Mouse (Mus musculus) CH12.LX (cell line): Measurements from ENCODE around the gene 1700019A02Rik. TPM values are rescaled to one million over a fixed set of nuclear protein-coding genes. Genes with fewer than 3 reads are reported as not detected.

Experiments used
- DNase-seq: peaks from one replicate; pipeline ENCODE4 v3.0.0-alpha.2; 2013; ENCODE audit errors: extremely low read depth
- H3K27ac ChIP-seq: 2 replicates; pipeline ENCODE4 v1.5.1; 2012; ENCODE audit warnings: low read depth, mild to moderate bottlenecking, control low read depth, moderate library complexity; ENCODE audit not compliant: insufficient read depth
- H3K27me3 ChIP-seq: replicated peaks from 2 replicates; pipeline ENCODE3; 2012; ENCODE audit warnings: inconsistent platforms
- H3K36me3 ChIP-seq, 2 experiments: replicated peaks in 1 of 2; 2 replicates each; pipeline versions ENCODE3 to v1.6.1; 2012; ENCODE audit warnings: inconsistent platforms in 1 of 2, low read length in 1 of 2, mild to moderate bottlenecking in 1 of 2, mixed read lengths in 1 of 2, moderate library complexity in 1 of 2; ENCODE audit not compliant: control insufficient read depth in 1 of 2, insufficient read depth in 1 of 2
- H3K4me1 ChIP-seq, 2 experiments: 2 replicates each; pipeline ENCODE4 v1.6.1; 2012; ENCODE audit warnings: inconsistent platforms in 1 of 2, moderate library complexity in 1 of 2; ENCODE audit not compliant: insufficient read depth in 2 of 2, control insufficient read depth in 1 of 2
- H3K4me2 ChIP-seq: 2 replicates; pipeline ENCODE4 v1.6.1; 2012; ENCODE audit warnings: low read depth, mild to moderate bottlenecking, control low read depth; ENCODE audit not compliant: poor library complexity, insufficient read depth, severe bottlenecking
- H3K4me3 ChIP-seq, 3 experiments: fragments of 150-350 bp in 1 of 3; sonication (generic) in 1 of 3; replicated peaks in 1 of 3; 2 replicates each; pipeline versions ENCODE3 to v1.5.1; 2011 to 2012; ENCODE audit warnings: low read depth in 2 of 3, low read length in 2 of 3, mild to moderate bottlenecking in 2 of 3, moderate library complexity in 2 of 3, control low read depth in 1 of 3, improper control_type of control experiment in 1 of 3, inconsistent platforms in 1 of 3, mixed read lengths in 1 of 3; ENCODE audit not compliant: poor library complexity in 1 of 3
- H3K79me2 ChIP-seq: replicated peaks from 2 replicates; pipeline ENCODE4 v1.6.1; 2012; ENCODE audit warnings: mild to moderate bottlenecking, moderate library complexity; ENCODE audit not compliant: control insufficient read depth, poor library complexity, insufficient read depth, severe bottlenecking; ENCODE audit errors: extremely low read depth
- H3K9ac ChIP-seq: 2 replicates; pipeline ENCODE4 v1.6.1; 2012; ENCODE audit warnings: low read depth, mild to moderate bottlenecking, control low read depth, moderate library complexity; ENCODE audit not compliant: insufficient read depth
- H3K9me3 ChIP-seq: replicated peaks from 2 replicates; pipeline ENCODE3; 2012; ENCODE audit warnings: low read length, inconsistent platforms, mixed read lengths
- CHD1 ChIP-seq: IDR thresholded peaks from 2 replicates; pipeline ENCODE4 v1.6.1; 2012; ENCODE audit warnings: low read depth, low read length, improper control_type of control experiment, inconsistent platforms
- CHD2 ChIP-seq: IDR thresholded peaks from 2 replicates; pipeline ENCODE4 v1.6.1; 2011; ENCODE audit warnings: low read length, improper control_type of control experiment
- EP300 ChIP-seq: IDR thresholded peaks from 2 replicates; pipeline ENCODE4 v1.6.1; 2011; ENCODE audit warnings: low read length, improper control_type of control experiment
- GABPA ChIP-seq: IDR thresholded peaks from 2 replicates; pipeline ENCODE4 v1.6.1; 2012; ENCODE audit warnings: low read depth, low read length, improper control_type of control experiment, inconsistent platforms; ENCODE audit not compliant: insufficient replicate concordance
- HCFC1 ChIP-seq: IDR thresholded peaks from 2 replicates; pipeline ENCODE4 v1.6.1; 2012; ENCODE audit warnings: low read depth, mild to moderate bottlenecking, inconsistent platforms, low read length, improper control_type of control experiment
- IRF4 ChIP-seq: IDR thresholded peaks from 2 replicates; pipeline ENCODE4 v1.6.1; 2014; ENCODE audit warnings: low read depth, mild to moderate bottlenecking, inconsistent platforms, low read length, improper control_type of control experiment
- JUND ChIP-seq: conservative IDR thresholded peaks from 2 replicates; pipeline ENCODE4 v1.6.1; 2011; ENCODE audit warnings: low read depth, low read length, improper control_type of control experiment
- KAT2A ChIP-seq: IDR thresholded peaks from 2 replicates; pipeline ENCODE4 v1.6.1; 2012; ENCODE audit warnings: low read length, improper control_type of control experiment, inconsistent platforms; ENCODE audit not compliant: insufficient replicate concordance
- MAX ChIP-seq: IDR thresholded peaks from 2 replicates; pipeline ENCODE4 v1.6.1; 2011; ENCODE audit warnings: low read length, improper control_type of control experiment
- MXI1 ChIP-seq: IDR thresholded peaks from 2 replicates; pipeline ENCODE4 v1.6.1; 2011; ENCODE audit warnings: mild to moderate bottlenecking, low read depth, low read length, improper control_type of control experiment
- NELFE ChIP-seq: IDR thresholded peaks from 2 replicates; pipeline ENCODE4 v1.6.1; 2011; ENCODE audit warnings: low read depth, low read length, improper control_type of control experiment
- NRF1 ChIP-seq: IDR thresholded peaks from 2 replicates; pipeline ENCODE4 v1.6.1; 2014; ENCODE audit warnings: low read depth, mild to moderate bottlenecking, inconsistent platforms, low read length, improper control_type of control experiment, moderate library complexity
- PAX5 ChIP-seq: IDR thresholded peaks from 2 replicates; pipeline ENCODE4 v1.6.1; 2012; ENCODE audit warnings: low read length, inconsistent platforms, mixed read lengths
- POLR2A ChIP-seq: IDR thresholded peaks from 2 replicates; pipeline ENCODE4 v1.6.1; 2011; ENCODE audit warnings: low read depth, mild to moderate bottlenecking, improper control_type of control experiment, low read length
- RAD21 ChIP-seq: IDR thresholded peaks from 2 replicates; pipeline ENCODE4 v1.6.1; 2011; ENCODE audit warnings: low read depth, mild to moderate bottlenecking, low read length, improper control_type of control experiment, moderate library complexity
- SIN3A ChIP-seq: IDR thresholded peaks from 2 replicates; pipeline ENCODE4 v1.6.1; 2012; ENCODE audit warnings: low read length, improper control_type of control experiment, inconsistent platforms
- SMC3 ChIP-seq: IDR thresholded peaks from 2 replicates; pipeline ENCODE4 v1.6.1; 2011; ENCODE audit warnings: low read depth, low read length, improper control_type of control experiment
- TCF12 ChIP-seq: IDR thresholded peaks from 2 replicates; pipeline ENCODE4 v1.6.1; 2014; ENCODE audit warnings: low read depth, mild to moderate bottlenecking, inconsistent platforms, low read length, improper control_type of control experiment
- UBTF ChIP-seq: IDR thresholded peaks from 2 replicates; pipeline ENCODE4 v1.6.1; 2012; ENCODE audit warnings: low read depth, mild to moderate bottlenecking, inconsistent platforms, low read length, improper control_type of control experiment, moderate library complexity
- USF2 ChIP-seq: conservative IDR thresholded peaks from 2 replicates; pipeline ENCODE4 v1.6.1; 2011; ENCODE audit warnings: low read depth, low read length, improper control_type of control experiment
- ZMIZ1 ChIP-seq: IDR thresholded peaks from 2 replicates; pipeline ENCODE4 v1.6.1; 2012; ENCODE audit warnings: low read depth, mild to moderate bottlenecking, inconsistent platforms, low read length, improper control_type of control experiment
- dilution Hi-C: fragments of 300-500 bp; cut with MboI; formaldehyde crosslinking; loops from 2 replicates; pipeline ENCODE4 v1.14.3; 2020; ENCODE audit warnings: low sequenced_read_pairs; ENCODE audit not compliant: extremely low pct_unique_long_range_greater_than_20kb, extremely low pct_ligation_motif_present
- in situ Hi-C: fragments of 300-500 bp; cut with MboI; formaldehyde crosslinking; loops from 3 replicates; pipeline ENCODE4 v1.14.3; 2019; ENCODE audit warnings: low sequenced_read_pairs, low pct_ligation_motif_present, low pct_unique_long_range_greater_than_20kb, mixed read lengths
- polyA plus RNA-seq: library from polyadenylated mRNA; unstranded; fragments of >175 nt; gene quantifications from 2 replicates; pipeline ENCODE4 v1.2.1, GENCODE M21; 2012; ENCODE audit warnings: low read depth; ENCODE audit not compliant: insufficient read length
- total RNA-seq, 2 experiments: library from RNA; depleted of rRNA; stranded (reverse); fragments of 300-350 nt in 1 of 2; fragments of >200 nt in 1 of 2; gene quantifications; 2 replicates each; pipeline ENCODE4 v1.2.3; 2012 to 2014

1700019A02Rik gene
- total and polyA plus RNA-seq, 3 experiments: not detected

GRCm38 (mm10) chr1:53225616-53226015, 38.2 kb upstream of the 1700019A02Rik start:
- TF ChIP-seq IRF4 (no peak), CHD1 (no peak), ZMIZ1 (no peak), KAT2A (no peak), NRF1 (no peak), HCFC1 (no peak), JUND (no peak), PAX5 (no peak), USF2 (no peak), POLR2A (no peak), EP300 (no peak)
- Histone ChIP-seq H3K4me1 (peaks cover 0 to 18% of the 10 kb centered on the region in 2 experiments; a peak in 2 of 4 replicates), H3K27ac (no peak overlapping the region), H3K27me3 (no peaks in the 10 kb centered on the region), H3K79me2 (no peaks in the 10 kb centered on the region), H3K9me3 (no peaks in the 10 kb centered on the region), H3K36me3 (peaks cover 0 to 36% of the 10 kb centered on the region in 2 experiments), H3K4me2 (no peak overlapping the region), H3K4me3 (no peak overlapping the region), H3K9ac (no peak overlapping the region)
- dilution Hi-C loops (no loop called here), in situ Hi-C loops (no loop called here)
- DNase-seq: no peak

DNA sequence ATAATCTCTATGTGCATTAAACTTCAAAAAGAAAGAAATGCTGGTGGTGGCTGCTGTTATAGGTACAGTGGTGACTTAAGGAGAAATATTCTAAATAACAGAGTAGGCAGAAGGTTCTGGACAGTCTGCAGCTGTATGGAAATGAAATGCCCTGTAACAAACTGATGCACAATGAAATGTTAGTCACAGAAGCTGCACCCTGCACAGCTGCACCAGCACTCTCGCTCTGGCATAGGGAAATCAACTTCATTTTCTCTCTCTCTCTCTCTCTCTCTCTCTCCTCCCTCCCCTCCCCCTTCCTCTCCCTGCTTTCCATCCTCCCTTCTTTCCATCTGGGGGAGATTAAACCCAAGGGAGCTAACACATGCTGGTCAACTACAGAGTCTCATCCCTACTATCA, 37.3 kb upstream of the 1700019A02Rik start:
- H3K9me3 ChIP-seq: no peaks in the 10 kb centered on the region
- H3K79me2 ChIP-seq: no peaks in the 10 kb centered on the region
- H3K4me3 ChIP-seq: no peak overlapping the region
- H3K4me2 ChIP-seq: no peak overlapping the region
- no peak overlapping the region for H3K27ac ChIP-seq
- dilution Hi-C loops: no loop called here
- in situ Hi-C loops: no loop called here
- H3K9ac ChIP-seq: no peak overlapping the region
- TF ChIP-seq MAX (no peak), NRF1 (no peak), TCF12 (no peak), UBTF (no peak)
- H3K36me3 ChIP-seq: peaks cover 0 to 32% of the 10 kb centered on the region in 2 experiments
- H3K27me3 ChIP-seq: no peaks in the 10 kb centered on the region
- no peak for DNase-seq
- peaks cover 0 to 18% of the 10 kb centered on the region in 2 experiments; a peak in 1 of 4 replicates for H3K4me1 ChIP-seq

GRCm38 (mm10) chr1:53210136-53210535, 22.7 kb upstream of the 1700019A02Rik start:
- Histone ChIP-seq H3K9ac (no peak overlapping the region), H3K36me3 (peaks cover 7 to 43% of the 10 kb centered on the region in 2 experiments), H3K4me3 (no peak overlapping the region), H3K9me3 (no peaks in the 10 kb centered on the region), H3K79me2 (no peaks in the 10 kb centered on the region), H3K4me2 (no peak overlapping the region), H3K4me1 (no peaks in the 10 kb centered on the region), H3K27ac (no peak overlapping the region), H3K27me3 (no peaks in the 10 kb centered on the region)
- dilution Hi-C loops: no loop called here
- in situ Hi-C loops: no loop called here
- no peak for TF ChIP-seq JUND
- TF ChIP-seq MXI1: no peak
- no peak for TF ChIP-seq GABPA
- TF ChIP-seq SIN3A: no peak
- TF ChIP-seq TCF12: no peak
- TF ChIP-seq NELFE: no peak
- no peak for TF ChIP-seq CHD2
- no peak for TF ChIP-seq HCFC1
- TF ChIP-seq RAD21: no peak
- no peak for TF ChIP-seq SMC3
- no peak for DNase-seq
